Mouse (Mus musculus) skeletal muscle tissue, adult 2 months (tissue): Measurements from ENCODE around the gene Slitrk2.

ENCODE experiments used
- DNase-seq: peaks from one replicate; pipeline ENCODE4 v3.0.0-alpha.2; 2012; ENCODE audit warnings: low read depth, low spot score

Gene Slitrk2

GRCm38 (mm10) chrX:66648911-66649620 lies at the start of gene Slitrk2:
Slitrk2 (plus strand) TSS chrX:66649318.
- DNase-seq, result no peak

DNA sequence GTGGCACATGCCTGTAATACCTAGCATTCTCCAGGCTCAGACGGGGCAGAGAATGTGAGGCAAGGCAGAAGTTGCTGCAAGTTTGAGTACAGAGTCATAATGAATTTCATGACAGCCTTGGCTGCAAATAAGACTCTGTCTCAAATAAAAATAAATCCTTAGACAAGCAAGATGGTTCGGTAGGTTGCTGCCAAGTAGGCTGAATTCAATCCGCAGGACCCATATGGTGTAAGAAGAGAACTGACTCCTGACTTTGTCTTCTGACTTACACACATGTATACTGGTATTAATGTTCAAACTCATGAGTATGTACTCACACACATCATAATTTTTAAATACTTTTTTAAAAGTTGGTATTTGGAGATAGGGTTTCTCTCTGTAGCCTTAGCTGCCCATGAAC lies 43.6 kb upstream of the Slitrk2 start:
- DNase-seq, result no peak

GRCm38 (mm10) chrX:66652455-66653144 lies 3.5 kb downstream of the Slitrk2 start:
- DNase-seq, result peak; percentile 25

DNA sequence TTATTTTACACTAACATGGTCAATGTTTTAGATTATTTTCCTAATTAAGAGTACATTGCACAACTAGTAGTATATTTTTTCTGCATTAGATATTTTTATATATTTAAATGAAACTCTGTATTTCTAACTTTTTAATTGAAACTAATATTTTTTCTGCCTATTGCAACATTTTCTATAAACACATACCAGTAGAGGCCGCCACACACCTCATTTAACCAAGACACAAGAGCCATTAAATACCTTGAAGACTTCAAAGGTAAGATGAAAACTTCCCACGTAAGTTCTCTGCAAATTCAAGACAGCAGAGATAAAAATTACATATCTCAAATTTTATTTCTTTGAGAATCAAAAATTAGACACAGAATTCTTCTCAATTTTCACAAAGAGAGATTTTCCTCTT lies 8.2 kb downstream of the Slitrk2 start:
- DNase-seq, result no peak

DNA sequence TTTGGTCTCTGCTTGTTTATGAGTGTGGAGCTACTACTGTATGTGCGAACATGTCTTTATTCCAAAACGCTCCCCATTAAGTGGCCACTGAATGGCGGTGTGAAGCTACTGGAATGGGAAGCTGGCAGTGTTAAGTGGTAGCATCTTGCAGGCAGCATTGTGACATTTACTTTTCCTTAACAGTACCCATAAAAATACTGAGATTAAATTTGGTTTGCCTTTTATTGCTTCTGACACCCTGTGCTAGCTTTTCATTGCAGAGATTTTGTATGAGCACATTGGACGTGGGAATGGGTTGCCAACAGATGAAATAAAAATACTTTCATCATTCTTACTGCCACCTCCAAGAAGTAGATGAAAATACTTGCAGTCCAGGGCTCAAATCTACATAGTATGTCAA lies 27.8 kb downstream of the Slitrk2 start:
- DNase-seq, result no peak

- no peak for DNase-seq
These were observed 29.5 kb downstream of the Slitrk2 start for GRCm38 (mm10) chrX:66678646-66679045.
